Mouse (Mus musculus): ENCODE measurements at regions not wholly inside any gene's neighbourhood (a gene's known extent, or its start where the extent isn't known, plus 50 kb on each side); places are given as distances from the start of the nearest gene placed in this dataset.
A peak's percentile ranks its signal among the peaks of the same experiment; 100 is the strongest.

- no peak overlapping the region for H3K4me3 ChIP-seq (replicated peaks; ENCODE audit: low read length)
- TF ChIP-seq POLR2A (IDR thresholded peaks at IDR 0.05; ENCODE audit: borderline replicate concordance, extremely low read depth, insufficient read depth, insufficient read length), result no peak
- peaks cover 2% of the 10 kb centered on the region; the same call in 1 of the 2 replicates for H3K4me1 ChIP-seq (ENCODE audit: control insufficient read depth, insufficient read depth, low read length)
- no peak overlapping the region for H3K27ac ChIP-seq (replicated peaks; ENCODE audit: low read depth, low read length)
- no peaks in the 10 kb centered on the region for H3K27me3 ChIP-seq (ENCODE audit: control insufficient read depth, insufficient read depth, low read length)
- no peak overlapping the region for H3K9ac ChIP-seq (ENCODE audit: low read depth, low read length, severe bottlenecking)
- ATAC-seq (ENCODE audit: low FRiP score, low read depth), result no peak
- no peaks in the 10 kb centered on the region for H3K9me3 ChIP-seq (ENCODE audit: control insufficient read depth, low read length)
- DNase-seq (ENCODE audit: low spot score), result no peak
- no peaks in the 10 kb centered on the region for H3K36me3 ChIP-seq (ENCODE audit: control insufficient read depth, insufficient read depth, low read length)
- H3K4me2 ChIP-seq (replicated peaks; ENCODE audit: low read depth, low read length, severe bottlenecking), result no peak overlapping the region
These were observed 77.0 kb upstream of the Gm9747 start for GRCm38 (mm10) chr1:82155961-82156360.

GRCm38 (mm10) chr1:82157013-82157412 lies 75.9 kb upstream of the Gm9747 start:
- no peak for DNase-seq (ENCODE audit: low spot score)
- no peak for TF ChIP-seq POLR2A (IDR thresholded peaks at IDR 0.05; ENCODE audit: borderline replicate concordance, extremely low read depth, insufficient read depth, insufficient read length)
- H3K9ac ChIP-seq (ENCODE audit: low read depth, low read length, severe bottlenecking), result no peak overlapping the region
- H3K4me3 ChIP-seq (replicated peaks; ENCODE audit: low read length), result no peak overlapping the region
- H3K36me3 ChIP-seq (ENCODE audit: control insufficient read depth, insufficient read depth, low read length), result no peaks in the 10 kb centered on the region
- H3K9me3 ChIP-seq (ENCODE audit: control insufficient read depth, low read length), result no peaks in the 10 kb centered on the region
- no peak overlapping the region for H3K27ac ChIP-seq (replicated peaks; ENCODE audit: low read depth, low read length)
- 97% methylated on average over 1 of the region's 1 CpGs for WGBS
- ATAC-seq (ENCODE audit: low FRiP score, low read depth), result no peak
- H3K27me3 ChIP-seq (ENCODE audit: control insufficient read depth, insufficient read depth, low read length), result no peaks in the 10 kb centered on the region
- no peak overlapping the region for H3K4me2 ChIP-seq (replicated peaks; ENCODE audit: low read depth, low read length, severe bottlenecking)
- no peaks in the 10 kb centered on the region for H3K4me1 ChIP-seq (ENCODE audit: control insufficient read depth, insufficient read depth, low read length)

GRCm38 (mm10) chr1:82158466-82158865 lies 74.4 kb upstream of the Gm9747 start:
- no peaks in the 10 kb centered on the region for H3K4me1 ChIP-seq (ENCODE audit: control insufficient read depth, insufficient read depth, low read length)
- H3K27ac ChIP-seq (replicated peaks; ENCODE audit: low read depth, low read length), result no peak overlapping the region
- no peak overlapping the region for H3K4me2 ChIP-seq (replicated peaks; ENCODE audit: low read depth, low read length, severe bottlenecking)
- no peaks in the 10 kb centered on the region for H3K36me3 ChIP-seq (ENCODE audit: control insufficient read depth, insufficient read depth, low read length)
- H3K27me3 ChIP-seq (ENCODE audit: control insufficient read depth, insufficient read depth, low read length), result no peaks in the 10 kb centered on the region
- TF ChIP-seq POLR2A (IDR thresholded peaks at IDR 0.05; ENCODE audit: borderline replicate concordance, extremely low read depth, insufficient read depth, insufficient read length), result no peak
- no peak for ATAC-seq (ENCODE audit: low FRiP score, low read depth)
- H3K9me3 ChIP-seq (ENCODE audit: control insufficient read depth, low read length), result no peaks in the 10 kb centered on the region
- DNase-seq (ENCODE audit: low spot score), result peak; percentile 58
- 67% methylated on average over 3 of the region's 3 CpGs for WGBS
- H3K9ac ChIP-seq (ENCODE audit: low read depth, low read length, severe bottlenecking), result no peak overlapping the region
- H3K4me3 ChIP-seq (replicated peaks; ENCODE audit: low read length), result no peak overlapping the region

GRCm38 (mm10) chr1:82159201-82159600 lies 73.7 kb upstream of the Gm9747 start:
- TF ChIP-seq POLR2A (IDR thresholded peaks at IDR 0.05; ENCODE audit: borderline replicate concordance, extremely low read depth, insufficient read depth, insufficient read length), result no peak
- H3K9ac ChIP-seq (ENCODE audit: low read depth, low read length, severe bottlenecking), result no peak overlapping the region
- H3K9me3 ChIP-seq (ENCODE audit: control insufficient read depth, low read length), result no peaks in the 10 kb centered on the region
- H3K27ac ChIP-seq (replicated peaks; ENCODE audit: low read depth, low read length), result no peak overlapping the region
- H3K4me2 ChIP-seq (replicated peaks; ENCODE audit: low read depth, low read length, severe bottlenecking), result no peak overlapping the region
- no peak for ATAC-seq (ENCODE audit: low FRiP score, low read depth)
- H3K4me1 ChIP-seq (ENCODE audit: control insufficient read depth, insufficient read depth, low read length), result no peaks in the 10 kb centered on the region
- H3K36me3 ChIP-seq (ENCODE audit: control insufficient read depth, insufficient read depth, low read length), result no peaks in the 10 kb centered on the region
- no peaks in the 10 kb centered on the region for H3K27me3 ChIP-seq (ENCODE audit: control insufficient read depth, insufficient read depth, low read length)
- no peak for DNase-seq (ENCODE audit: low spot score)
- no peak overlapping the region for H3K4me3 ChIP-seq (replicated peaks; ENCODE audit: low read length)
- 93% methylated on average over 3 of the region's 3 CpGs for WGBS

DNA sequence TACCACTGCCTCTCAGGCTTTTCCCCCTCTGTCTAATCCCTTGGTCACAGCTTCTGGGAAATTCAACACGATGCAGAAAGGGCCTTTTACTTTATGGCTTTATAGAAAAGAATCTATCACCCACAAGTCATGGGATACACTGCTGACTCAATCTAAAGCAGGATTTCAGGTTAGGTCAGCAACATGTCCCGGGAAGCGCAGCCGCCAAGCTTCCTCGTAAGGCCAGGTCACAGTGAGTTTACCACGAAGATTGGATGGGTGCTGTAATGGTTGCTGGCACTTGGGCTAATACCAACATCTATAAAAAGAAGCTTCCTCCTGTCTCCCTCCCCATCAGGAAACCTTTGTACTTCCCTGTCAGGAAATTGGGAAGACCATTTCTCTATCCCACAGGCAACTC lies 70.0 kb upstream of the Gm9747 start:
- TF ChIP-seq POLR2A (IDR thresholded peaks at IDR 0.05; ENCODE audit: borderline replicate concordance, extremely low read depth, insufficient read depth, insufficient read length), result no peak
- H3K4me2 ChIP-seq (replicated peaks; ENCODE audit: low read depth, low read length, severe bottlenecking), result no peak overlapping the region
- no peaks in the 10 kb centered on the region for H3K36me3 ChIP-seq (ENCODE audit: control insufficient read depth, insufficient read depth, low read length)
- H3K4me1 ChIP-seq (ENCODE audit: control insufficient read depth, insufficient read depth, low read length), result no peaks in the 10 kb centered on the region
- no peaks in the 10 kb centered on the region for H3K9me3 ChIP-seq (ENCODE audit: control insufficient read depth, low read length)
- H3K4me3 ChIP-seq (replicated peaks; ENCODE audit: low read length), result no peak overlapping the region
- no peak overlapping the region for H3K9ac ChIP-seq (ENCODE audit: low read depth, low read length, severe bottlenecking)
- ATAC-seq (ENCODE audit: low FRiP score, low read depth) (no peak), DNase-seq (ENCODE audit: low spot score) (no peak)
- no peak overlapping the region for H3K27ac ChIP-seq (replicated peaks; ENCODE audit: low read depth, low read length)
- H3K27me3 ChIP-seq (ENCODE audit: control insufficient read depth, insufficient read depth, low read length), result no peaks in the 10 kb centered on the region
- WGBS, result 80% methylated on average over 6 of the region's 6 CpGs

GRCm38 (mm10) chr1:82168158-82168557 lies 64.8 kb upstream of the Gm9747 start:
- Histone ChIP-seq H3K9me3 (ENCODE audit: control insufficient read depth, low read length) (no peaks in the 10 kb centered on the region), H3K4me3 (replicated peaks; ENCODE audit: low read length) (no peak overlapping the region), H3K4me2 (replicated peaks; ENCODE audit: low read depth, low read length, severe bottlenecking) (no peak overlapping the region), H3K9ac (ENCODE audit: low read depth, low read length, severe bottlenecking) (no peak overlapping the region), H3K36me3 (ENCODE audit: control insufficient read depth, insufficient read depth, low read length) (no peaks in the 10 kb centered on the region), H3K27ac (replicated peaks; ENCODE audit: low read depth, low read length) (no peak overlapping the region), H3K4me1 (ENCODE audit: control insufficient read depth, insufficient read depth, low read length) (no peaks in the 10 kb centered on the region), H3K27me3 (ENCODE audit: control insufficient read depth, insufficient read depth, low read length) (no peaks in the 10 kb centered on the region)
- no peak for DNase-seq (ENCODE audit: low spot score)
- WGBS, result 76% methylated on average over 4 of the region's 4 CpGs
- no peak for ATAC-seq (ENCODE audit: low FRiP score, low read depth)
- no peak for TF ChIP-seq POLR2A (IDR thresholded peaks at IDR 0.05; ENCODE audit: borderline replicate concordance, extremely low read depth, insufficient read depth, insufficient read length)

Measured in limb, embryonic 14.5 days (tissue).